Mouse (Mus musculus): ENCODE results near the gene Sgsm1. TPM values are rescaled to one million over a fixed set of nuclear protein-coding genes. Genes with fewer than 3 reads are reported as not detected.
A peak's percentile ranks its signal among the peaks of the same experiment; 100 is the strongest.

Gene Sgsm1
- total RNA-seq, 2 experiments from 2014 or later, result 0.23 to 0.47 TPM

DNA sequence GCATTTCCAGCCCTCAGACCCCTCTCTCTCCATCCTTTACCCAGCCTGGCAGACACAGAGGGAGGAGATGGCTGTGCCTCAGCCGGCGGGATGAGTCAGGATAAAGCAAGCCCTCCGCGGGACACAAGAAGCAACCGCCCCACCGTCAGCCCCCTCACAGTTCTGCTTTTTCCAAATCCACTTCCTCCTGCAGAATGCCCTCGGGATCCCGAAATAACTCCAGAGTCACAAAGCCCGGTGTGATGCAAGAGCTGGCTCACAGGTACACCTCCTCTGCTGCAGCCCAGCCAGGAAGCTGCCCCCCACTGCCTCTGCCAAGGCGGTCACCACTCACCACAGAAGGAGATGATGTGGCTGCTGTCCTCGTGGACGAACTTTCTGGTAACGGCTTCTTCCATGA is 22.1 kb downstream of the Sgsm1 start:
- no peak for TF ChIP-seq CTCF (IDR thresholded peaks at IDR 0.05)
- no peak overlapping the region for H3K27ac ChIP-seq
- DNase-seq, result no peak

DNA sequence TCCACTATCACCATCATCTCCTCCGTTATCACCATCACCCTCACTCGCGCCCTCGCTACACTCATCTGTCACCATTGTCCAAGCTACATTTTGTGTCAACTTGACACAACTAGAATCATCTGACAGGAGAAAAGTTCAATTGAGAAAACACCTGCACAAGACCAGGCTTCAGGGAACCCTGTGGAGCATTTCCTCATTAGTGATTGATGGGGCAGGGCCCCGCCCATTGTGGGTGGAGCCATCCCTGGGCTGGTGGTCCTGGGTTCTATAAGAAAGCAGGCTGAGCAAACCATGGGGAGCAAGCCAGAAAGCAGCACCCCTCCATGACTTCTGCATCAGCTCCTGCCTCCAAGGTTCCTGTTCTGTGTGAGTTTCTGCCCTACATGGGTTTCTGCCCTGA is 22.8 kb downstream of the Sgsm1 start:
- intact Hi-C loops (cut with DNase I), result no loop called here
- DNase-seq, result no peak
- Histone ChIP-seq H3K4me3 (no peak overlapping the region), H3K27ac (no peak overlapping the region)
- no peak for TF ChIP-seq CTCF (IDR thresholded peaks at IDR 0.05)

More for the DNA sequence above, 22.1 kb downstream of the Sgsm1 start:
- H3K4me3 ChIP-seq, result no peak overlapping the region
- intact Hi-C loops (cut with DNase I), result no loop called here

GRCm38 (mm10) chr5:113286591-113287520 is 23.7 kb downstream of the Sgsm1 start:
- intact Hi-C loops (cut with DNase I), result no loop called here
- DNase-seq, result peak; percentile 54
- TF ChIP-seq CTCF (IDR thresholded peaks at IDR 0.05), result peak; percentile 72
- Histone ChIP-seq H3K27ac (no peak overlapping the region), H3K4me3 (no peak overlapping the region)

DNA sequence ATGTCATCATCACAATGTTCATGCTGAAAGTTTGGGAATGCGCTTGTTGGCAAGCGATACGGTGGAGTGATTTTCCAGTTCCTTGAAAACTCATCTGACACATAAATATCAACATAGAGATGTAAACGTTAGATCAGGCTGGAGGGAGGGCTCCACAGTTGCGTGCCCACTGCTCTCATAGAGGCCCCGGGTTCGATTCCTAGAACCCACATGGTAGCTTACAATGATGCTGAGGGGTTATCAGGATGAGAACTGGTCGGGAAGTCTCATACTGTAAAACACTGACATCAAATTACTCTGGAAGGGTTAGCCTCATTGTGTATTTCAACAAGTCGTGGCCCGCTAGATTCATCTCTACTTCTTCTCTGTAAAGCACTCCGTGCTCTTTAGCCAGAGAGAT is 24.5 kb downstream of the Sgsm1 start:
- no peak for TF ChIP-seq CTCF (IDR thresholded peaks at IDR 0.05)
- H3K27ac ChIP-seq, result no peak overlapping the region
- H3K4me3 ChIP-seq, result no peak overlapping the region
- intact Hi-C loops (cut with DNase I), result no loop called here
- no peak for DNase-seq

- TF ChIP-seq CTCF (IDR thresholded peaks at IDR 0.05), result no peak; the same call in 1 of the 2 replicates
- intact Hi-C loops (cut with DNase I), result no loop called here
- no peak overlapping the region for H3K4me3 ChIP-seq
- no peak overlapping the region for H3K27ac ChIP-seq
- DNase-seq, result no peak
Measured at GRCm38 (mm10) chr5:113285541-113285940, 25.0 kb downstream of the Sgsm1 start.

GRCm38 (mm10) chr5:113283726-113284125 is 26.9 kb downstream of the Sgsm1 start:
- no peak overlapping the region for H3K4me3 ChIP-seq
- no peak overlapping the region for H3K27ac ChIP-seq
- DNase-seq, result no peak
- intact Hi-C loops (cut with DNase I), result no loop called here
- no peak for TF ChIP-seq CTCF (IDR thresholded peaks at IDR 0.05)

DNA sequence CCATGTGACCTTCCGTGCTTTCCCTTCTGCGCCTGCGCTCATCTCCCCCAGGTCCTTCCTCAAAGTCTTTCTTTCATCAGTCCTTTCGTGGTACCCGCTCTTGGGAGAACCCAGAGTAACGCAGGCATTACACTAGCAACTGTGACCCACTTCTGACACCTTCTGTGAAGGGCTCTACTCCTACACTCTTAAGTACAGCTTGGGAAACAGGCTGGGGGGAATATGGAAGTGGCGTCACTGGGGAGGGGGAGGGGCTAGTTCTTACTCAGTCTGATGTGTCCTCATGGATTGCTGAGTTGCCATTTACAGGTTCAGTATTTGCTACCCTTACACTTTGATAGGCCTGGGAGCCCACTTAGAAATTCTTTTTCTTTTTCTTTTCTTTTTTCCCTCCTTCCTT is 29.0 kb downstream of the Sgsm1 start:
- DNase-seq, result no peak

GRCm38 (mm10) chr5:113280138-113280856 is 30.3 kb downstream of the Sgsm1 start:
- peak overlapping the region; percentile 51 for H3K4me3 ChIP-seq
- H3K27ac ChIP-seq, result no peak overlapping the region
- no peak for DNase-seq
- no peak for TF ChIP-seq CTCF (IDR thresholded peaks at IDR 0.05)
- intact Hi-C loops (cut with DNase I), result no loop called here

More for the DNA sequence above, 29.0 kb downstream of the Sgsm1 start:
- intact Hi-C loops (cut with DNase I), result no loop called here
- H3K27ac ChIP-seq, result no peak overlapping the region
- H3K4me3 ChIP-seq, result no peak overlapping the region
- TF ChIP-seq CTCF (IDR thresholded peaks at IDR 0.05), result no peak

GRCm38 (mm10) chr5:113275839-113276238 is 34.7 kb downstream of the Sgsm1 start:
- H3K27ac ChIP-seq, result no peak overlapping the region
- no peak overlapping the region for H3K4me3 ChIP-seq
- intact Hi-C loops (cut with DNase I), result no loop called here
- no peak for TF ChIP-seq CTCF (IDR thresholded peaks at IDR 0.05)
- DNase-seq, result no peak

DNA sequence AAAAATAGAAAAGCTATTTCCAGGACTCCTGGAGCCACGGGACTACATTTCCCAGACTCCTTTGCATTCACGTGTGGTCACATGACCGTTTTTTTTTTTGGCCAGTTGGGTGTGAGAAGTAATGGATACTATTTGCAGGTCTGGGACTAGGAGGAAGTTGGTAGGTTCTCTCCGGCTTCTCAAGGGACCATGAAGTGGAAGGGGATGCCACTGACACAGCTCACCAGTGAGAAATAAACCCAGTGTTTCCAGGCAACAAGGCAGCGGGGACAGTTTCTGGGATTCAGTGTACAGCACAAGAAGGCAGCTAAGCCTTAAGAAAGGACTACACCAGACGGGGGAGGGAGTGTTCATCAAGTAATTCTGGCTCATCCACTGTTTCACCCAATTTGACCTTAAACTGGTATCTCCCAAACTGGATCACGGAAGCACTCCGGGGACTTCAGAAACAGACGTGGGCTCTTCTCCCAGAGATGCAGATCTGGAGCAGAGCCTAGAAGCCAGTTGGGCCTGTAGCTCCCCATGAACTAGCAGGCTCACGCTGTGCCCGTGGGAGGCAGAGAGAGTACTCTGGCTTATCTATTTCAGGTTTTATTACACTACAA is 39.3 kb downstream of the Sgsm1 start:
- no peak for DNase-seq
- Histone ChIP-seq H3K4me3 (peak overlapping the region; percentile 40), H3K27ac (no peak overlapping the region)
- no peak for TF ChIP-seq CTCF (IDR thresholded peaks at IDR 0.05)
- intact Hi-C loops (cut with DNase I), result no loop called here

- H3K4me3 ChIP-seq, result no peak overlapping the region
- DNase-seq, result no peak
- no peak overlapping the region for H3K27ac ChIP-seq
- TF ChIP-seq CTCF (IDR thresholded peaks at IDR 0.05), result no peak
- intact Hi-C loops (cut with DNase I), result no loop called here
Measured at GRCm38 (mm10) chr5:113270043-113270442, 40.5 kb downstream of the Sgsm1 start.

- intact Hi-C loops (cut with DNase I), result no loop called here
- H3K27ac ChIP-seq, result no peak overlapping the region
- H3K4me3 ChIP-seq, result no peak overlapping the region
- TF ChIP-seq CTCF (IDR thresholded peaks at IDR 0.05), result no peak
- no peak for DNase-seq
Measured at GRCm38 (mm10) chr5:113268246-113268645, 42.3 kb downstream of the Sgsm1 start.

- TF ChIP-seq CTCF (IDR thresholded peaks at IDR 0.05), result no peak
- intact Hi-C loops (cut with DNase I), result no loop called here
- H3K4me3 ChIP-seq, result no peak overlapping the region
Measured at GRCm38 (mm10) chr5:113265637-113266036, 44.9 kb downstream of the Sgsm1 start.

More at GRCm38 (mm10) chr5:113265637-113266036, 44.9 kb downstream of the Sgsm1 start:
- DNase-seq, result no peak
- H3K27ac ChIP-seq, result no peak overlapping the region

Measured in gastrocnemius, adult 2 months (tissue).